In genomic region chr3:109286590-109286989, GRCm38 (mm10) we compare ENCODE assay signal across 10 mouse cellular contexts. TPM values are rescaled to one million over a fixed set of nuclear protein-coding genes. Genes with fewer than 3 reads are reported as not detected.
DNase-seq lines count a peak whose midpoint lies in the region; ATAC-seq lines count a peak whose summit lies in the region.
"Had no signal": no experiment of that assay in that cellular context is flagged by ENCODE, and none has a peak within 500 bp of the region (broad histone marks: within the 10 kb centered on the region; RNA-seq: fewer than 3 reads in every experiment).

No protein-coding gene starts in this region.

- H3K36me3 ChIP-seq in hindbrain, embryonic 10.5 days = no peaks in the 10 kb centered on the region
- H3K36me3 ChIP-seq in forebrain, embryonic 16.5 days (ENCODE audit: control insufficient read depth, insufficient read depth) = no peaks in the 10 kb centered on the region

- no peaks in the 10 kb centered on the region for H3K4me1 ChIP-seq in hindbrain, embryonic 10.5 days (replicated peaks)
- no peaks in the 10 kb centered on the region for H3K4me1 ChIP-seq in forebrain, embryonic 16.5 days (replicated peaks; ENCODE audit: control insufficient read depth, insufficient read depth, low read length)

- H3K9me3 ChIP-seq in hindbrain, embryonic 10.5 days = no peaks in the 10 kb centered on the region
- H3K9me3 ChIP-seq in forebrain, embryonic 16.5 days (ENCODE audit: control insufficient read depth, low read length) = no peaks in the 10 kb centered on the region

- H3K4me2 ChIP-seq in forebrain, embryonic 16.5 days (ENCODE audit: low read length) = no peak overlapping the region

- 51% methylated on average over 1 of the region's 1 CpGs for WGBS in hindbrain, embryonic 10.5 days
- WGBS in forebrain, embryonic 16.5 days = 81% methylated on average over 1 of the region's 1 CpGs

- DNase-seq in urinary bladder, postnatal 36 days (ENCODE audit: low spot score in 2 of 2) = peak; percentile 14 to 21
- DNase-seq in urinary bladder, postnatal 25 days (ENCODE audit: low spot score) = no peak
- peak; percentile 32 for DNase-seq in embryo, embryonic 10.5 days (ENCODE audit: low spot score)
- DNase-seq in heart, postnatal 4 days = peak; percentile 72
- DNase-seq in hindbrain, embryonic 10.5 days (ENCODE audit: low spot score) = no peak
- no peak for DNase-seq in thymus, postnatal 10 days (ENCODE audit: low spot score in 2 of 2)
- DNase-seq: cerebellum, postnatal 25 days; layer of hippocampus, adult 9-11 months had no signal

- H3K27ac ChIP-seq in hindbrain, embryonic 10.5 days = no peak overlapping the region
- H3K27ac ChIP-seq in forebrain, embryonic 16.5 days (ENCODE audit: low read length) = no peak overlapping the region
- H3K27ac ChIP-seq: macrophage had no signal

- ATAC-seq in forebrain, embryonic 16.5 days = no peak

- no peak overlapping the region for H3K4me3 ChIP-seq in hindbrain, embryonic 10.5 days
- H3K4me3 ChIP-seq in forebrain, embryonic 16.5 days (replicated peaks; ENCODE audit: low read length) = no peak overlapping the region

- no peaks in the 10 kb centered on the region for H3K27me3 ChIP-seq in hindbrain, embryonic 10.5 days (ENCODE audit: insufficient read depth, poor library complexity, severe bottlenecking)
- no peaks in the 10 kb centered on the region for H3K27me3 ChIP-seq in forebrain, embryonic 16.5 days (replicated peaks; ENCODE audit: control insufficient read depth, insufficient read depth, low read length)

- no peak overlapping the region for H3K9ac ChIP-seq in forebrain, embryonic 16.5 days (replicated peaks; ENCODE audit: low read depth, low read length)

RNA-seq across cellular contexts. Expression of gene Vav3, which starts 53.9 kb away (rescaled TPM):
- 10 to 100 TPM; 12.2 to 12.6 TPM for total RNA-seq in heart, postnatal 4 days (2021)
- 8.9 and 12.2 TPM in 2 replicates for polyA plus RNA-seq in hindbrain, embryonic 10.5 days (2016; fragmentation: Nextera tagmentation; extraction: Ambion mirVana)
- 6.3 and 7.9 TPM in 2 replicates for polyA plus RNA-seq in forebrain, embryonic 16.5 days (2015; fragmentation: Nextera tagmentation; extraction: Ambion mirVana)

Comparison
In these comparisons a context has a peak if more than half of its experiments do, and no peak if none do; other contexts are left out.
1. DNase-seq: peak in urinary bladder, postnatal 36 days (2 of 2), embryo, embryonic 10.5 days (single experiment) and heart, postnatal 4 days (single experiment); none in urinary bladder, postnatal 25 days (single experiment), hindbrain, embryonic 10.5 days (single experiment) and thymus, postnatal 10 days (0 of 2).